Mouse (Mus musculus) embryo, embryonic 10.5 days (tissue): ENCODE measurements at regions not wholly inside any gene's neighbourhood (a gene's known extent, or its start where the extent isn't known, plus 50 kb on each side); places are given as distances from the start of the nearest gene placed in this dataset.

Experiments used
- DNase-seq: peaks from one replicate; pipeline ENCODE4 v3.0.0-alpha.2; 2015; ENCODE audit warnings: low spot score

DNA sequence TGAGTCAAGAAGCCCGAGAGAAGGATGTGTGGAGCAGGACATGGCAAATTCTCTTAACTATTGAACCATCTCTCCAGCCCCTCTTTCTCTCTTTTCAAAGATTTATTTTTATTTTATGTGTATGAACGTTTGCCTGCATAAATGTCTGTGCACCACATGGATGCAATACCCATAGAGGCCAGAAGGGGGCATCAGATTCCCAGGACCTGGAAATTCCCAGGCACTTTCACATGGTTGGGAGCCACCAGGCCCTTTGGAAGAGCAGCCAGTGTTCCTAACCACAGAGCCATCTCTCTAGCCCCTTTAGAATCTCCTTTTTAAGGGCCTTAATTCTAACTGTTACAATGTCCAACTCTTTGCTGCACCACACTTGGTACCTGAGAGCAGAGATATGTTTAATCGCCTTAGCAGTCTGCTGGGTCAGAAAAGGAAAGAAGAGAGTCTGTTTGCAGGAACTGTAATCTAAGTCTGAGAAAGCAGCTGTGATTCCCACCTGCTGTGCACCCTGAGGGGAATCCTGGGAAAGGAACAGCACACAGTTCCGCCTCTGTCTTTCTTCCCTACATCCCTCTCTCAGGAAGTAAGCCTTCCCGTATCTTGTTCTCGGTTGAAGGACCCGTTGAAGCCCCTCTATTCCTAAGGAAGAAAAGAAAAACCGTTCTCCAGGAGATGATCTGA lies 186.8 kb downstream of the Katnal1 start:
- DNase-seq: no peak

DNA sequence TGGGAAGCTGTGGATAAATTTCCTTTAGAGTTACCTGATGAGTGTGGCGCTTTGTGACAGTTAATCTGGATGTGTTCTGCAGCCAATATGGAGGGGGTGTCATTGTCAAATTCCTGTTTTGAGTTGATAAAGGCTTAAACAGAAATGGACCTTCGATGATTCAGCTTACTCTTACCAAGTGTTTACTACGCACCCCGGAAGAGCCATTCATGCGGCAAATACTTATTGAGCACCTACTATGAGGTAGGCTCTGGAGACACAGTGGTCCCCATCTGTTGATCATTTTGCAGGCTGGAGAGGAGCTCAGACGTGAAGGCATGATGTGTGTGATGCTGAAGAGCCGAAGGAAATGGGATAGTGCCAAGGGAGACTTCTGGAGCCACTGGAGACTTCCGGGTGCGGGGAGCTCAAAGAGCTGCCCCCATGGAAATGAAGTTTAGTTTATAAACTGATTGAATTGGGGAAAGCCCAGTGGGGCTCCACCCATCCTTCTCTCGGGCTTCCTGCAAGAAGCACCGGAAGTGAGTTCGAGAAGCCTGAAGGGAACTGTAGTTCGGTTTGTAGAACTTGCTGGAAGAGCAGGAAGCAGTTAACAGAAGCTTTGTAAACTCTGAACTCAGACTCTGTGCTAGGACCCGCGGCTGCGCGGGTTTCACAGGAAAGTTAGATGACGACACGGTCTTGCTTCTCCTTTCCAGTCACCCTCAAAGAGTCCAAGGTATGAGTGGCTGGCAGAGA lies 187.7 kb downstream of the Katnal1 start:
- DNase-seq: no peak

DNA sequence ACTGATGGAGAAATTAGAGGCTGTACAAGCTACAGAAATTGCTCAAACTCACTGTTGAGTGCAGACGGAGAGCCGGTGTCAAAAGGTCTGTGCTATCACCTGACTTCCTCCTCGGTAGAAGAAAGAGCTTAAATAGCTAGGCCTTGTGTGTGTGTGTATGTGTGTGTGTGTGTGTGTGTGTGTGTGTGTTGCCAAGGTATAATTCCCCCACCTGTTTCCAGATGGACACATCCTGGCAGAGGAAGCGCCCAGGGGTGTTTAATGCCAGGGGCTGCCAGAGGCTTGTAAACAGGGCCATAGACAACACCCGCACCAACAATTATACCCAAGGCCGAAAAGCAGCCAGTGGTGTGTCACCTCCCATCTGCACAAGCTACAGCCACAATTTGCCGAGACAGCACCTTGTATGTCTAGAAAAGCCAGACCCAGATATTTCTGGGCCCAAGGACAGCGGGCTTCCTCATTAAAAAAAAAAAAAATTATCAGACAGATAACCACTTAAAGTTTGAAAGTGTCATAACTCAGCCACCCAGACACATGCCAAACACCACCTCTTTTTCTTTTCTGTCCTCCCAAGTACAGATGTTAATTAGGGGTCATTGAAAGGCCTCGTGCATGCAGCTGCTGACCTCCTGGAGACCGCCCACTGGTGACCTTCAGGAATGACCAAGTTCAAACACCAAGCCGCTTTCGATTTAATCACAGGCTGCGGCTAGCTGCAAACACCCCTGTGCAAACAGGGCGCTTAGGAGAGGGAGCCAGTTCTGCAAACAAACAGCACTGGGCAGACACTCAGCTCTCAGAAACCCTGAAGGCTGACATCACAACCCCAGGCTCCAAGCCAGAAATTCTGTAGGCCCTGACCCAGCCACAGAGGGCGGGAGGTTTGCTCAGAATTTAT lies 188.0 kb upstream of the Ubl3 start:
- peak; percentile 62 for DNase-seq

DNA sequence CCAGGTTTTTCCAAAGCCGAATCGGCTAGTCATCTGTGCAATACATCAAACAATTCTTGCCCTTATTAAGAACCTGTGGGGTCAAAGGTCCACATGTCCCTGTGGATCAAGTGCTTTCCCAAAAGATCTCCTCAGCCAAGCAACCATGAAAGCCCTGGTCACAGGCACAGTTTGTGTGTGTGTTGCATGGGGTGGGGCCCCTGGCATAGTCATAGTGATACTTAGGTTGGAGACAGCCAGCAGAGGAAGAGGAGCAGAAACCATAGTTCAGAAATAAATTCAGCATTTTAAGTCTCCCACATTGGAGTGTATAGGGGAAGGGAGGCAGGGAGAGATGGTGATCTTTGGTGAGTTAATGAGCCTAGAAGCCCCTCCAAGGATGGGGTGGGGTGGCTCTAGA lies 187.1 kb upstream of the Ubl3 start:
- DNase-seq: no peak

DNA sequence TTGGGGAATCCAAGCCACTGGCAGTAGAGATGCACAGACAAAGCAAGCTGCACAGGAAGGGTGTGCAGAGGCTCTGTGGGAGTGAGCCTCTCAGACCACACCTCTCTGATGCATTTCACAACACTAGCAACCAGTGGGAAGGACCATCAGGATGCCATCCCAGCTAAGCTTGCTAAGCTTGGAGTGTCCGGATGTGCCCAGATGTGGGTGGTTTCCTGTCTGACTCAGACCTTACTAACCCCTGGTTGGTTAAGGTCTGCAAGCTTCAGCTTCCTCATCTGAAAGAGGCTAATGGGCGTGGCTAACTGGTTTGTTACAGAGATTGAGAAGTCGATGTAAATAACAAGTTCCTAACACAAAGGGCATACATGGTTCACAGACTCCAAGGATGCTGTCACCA lies 186.6 kb upstream of the Ubl3 start:
- no peak for DNase-seq

DNA sequence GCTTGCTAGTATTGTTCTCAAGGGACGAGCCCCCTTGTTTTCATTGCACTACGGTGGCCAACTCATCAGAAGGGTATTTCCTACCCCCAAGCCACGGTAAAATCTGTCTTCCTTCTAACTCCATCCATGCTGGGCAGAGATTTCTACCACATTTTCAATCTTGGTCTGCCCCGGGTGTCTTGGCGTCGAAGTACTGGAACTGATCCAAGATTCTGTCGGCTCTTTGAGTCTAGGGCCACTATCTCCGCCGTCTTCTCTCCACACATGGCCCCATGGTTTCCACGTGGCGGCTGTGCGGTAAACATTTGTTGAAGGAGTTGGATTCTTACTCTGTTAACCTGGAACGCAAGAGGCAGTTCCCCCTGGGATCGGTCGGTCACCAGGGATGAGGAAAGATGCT lies 177.0 kb upstream of the Ubl3 start:
- no peak for DNase-seq

DNA sequence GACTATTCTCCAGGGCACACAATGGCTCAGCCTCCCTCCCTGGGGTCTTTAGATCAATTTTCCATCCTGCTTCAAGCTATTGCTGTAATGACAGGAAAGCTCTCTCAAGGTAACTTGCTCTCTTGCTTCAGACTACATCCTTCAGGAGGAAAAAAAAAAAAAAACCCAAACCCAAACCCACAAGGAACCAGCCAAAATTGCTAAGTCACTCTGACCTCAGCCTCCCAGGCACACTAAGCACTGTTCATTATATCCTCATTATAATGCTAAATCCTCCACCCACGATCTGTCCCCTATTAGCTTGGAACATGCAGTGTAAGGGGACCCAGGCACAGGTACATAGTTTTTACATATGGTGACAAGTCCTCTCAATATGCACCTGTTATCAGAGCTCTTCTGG lies 175.9 kb upstream of the Ubl3 start:
- DNase-seq: no peak

DNA sequence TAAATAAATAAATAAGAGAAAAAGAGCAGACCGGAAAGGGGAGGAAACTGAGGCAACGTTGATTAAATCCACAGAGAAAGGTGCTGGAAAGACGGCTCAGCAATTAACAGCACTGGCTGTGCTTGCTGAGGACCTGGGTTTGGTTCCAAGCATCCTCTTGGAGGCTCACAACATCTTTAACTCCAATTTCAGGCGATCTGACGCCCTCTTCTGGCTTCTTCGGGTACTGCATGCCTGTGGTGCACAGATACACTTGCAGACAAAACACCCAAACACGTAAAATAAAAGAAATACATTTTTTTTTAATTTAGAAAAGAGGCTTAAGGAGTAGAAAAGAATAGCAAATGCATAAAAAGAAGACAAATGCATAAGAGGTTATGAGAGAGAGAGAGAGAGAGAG lies 173.9 kb upstream of the Ubl3 start:
- DNase-seq: no peak

DNA sequence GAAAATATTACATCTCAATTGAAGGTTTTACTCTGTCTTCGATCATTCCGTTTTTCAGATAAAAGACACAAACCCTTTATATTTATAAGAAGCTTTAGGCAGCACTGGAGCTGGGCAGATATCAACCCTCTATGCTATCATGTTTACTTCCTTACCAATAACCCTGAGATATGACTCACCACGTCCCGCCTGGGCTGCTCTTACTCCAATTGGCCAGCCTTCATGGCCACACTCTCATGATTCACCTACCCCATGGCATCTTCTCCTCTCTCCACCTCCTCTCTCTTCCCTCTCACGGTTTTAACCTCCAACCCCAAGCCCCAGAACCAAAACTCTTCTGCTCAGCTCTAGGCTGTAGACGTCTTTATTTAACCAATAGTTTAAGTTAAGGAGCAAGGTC lies 171.9 kb upstream of the Ubl3 start:
- no peak for DNase-seq

DNA sequence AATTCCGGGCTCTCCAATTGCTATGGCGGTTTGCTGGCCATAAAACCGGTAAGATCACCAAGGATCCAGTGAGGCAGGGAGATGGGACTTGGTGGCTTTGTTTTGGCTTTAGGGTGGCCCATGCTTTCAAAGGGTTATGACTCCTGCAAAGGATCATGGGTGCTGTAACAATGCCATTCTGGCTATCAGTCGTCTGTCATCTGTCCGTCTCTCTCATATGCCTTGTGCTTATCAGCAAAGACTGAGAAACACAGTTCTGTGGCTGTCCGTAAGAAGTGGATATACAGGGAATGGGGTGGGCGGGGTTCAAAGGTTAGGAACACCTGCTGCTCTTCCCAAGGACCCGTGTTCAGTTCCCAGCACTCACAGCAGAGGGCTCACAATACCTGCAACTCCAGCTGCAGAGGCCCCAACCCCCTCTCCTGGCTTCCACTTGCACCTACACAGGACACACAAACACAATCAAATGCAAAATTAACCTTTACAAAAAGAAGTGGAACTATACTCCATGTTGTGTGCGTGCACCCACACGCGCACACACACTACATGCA lies 171.2 kb upstream of the Ubl3 start:
- DNase-seq: no peak

DNA sequence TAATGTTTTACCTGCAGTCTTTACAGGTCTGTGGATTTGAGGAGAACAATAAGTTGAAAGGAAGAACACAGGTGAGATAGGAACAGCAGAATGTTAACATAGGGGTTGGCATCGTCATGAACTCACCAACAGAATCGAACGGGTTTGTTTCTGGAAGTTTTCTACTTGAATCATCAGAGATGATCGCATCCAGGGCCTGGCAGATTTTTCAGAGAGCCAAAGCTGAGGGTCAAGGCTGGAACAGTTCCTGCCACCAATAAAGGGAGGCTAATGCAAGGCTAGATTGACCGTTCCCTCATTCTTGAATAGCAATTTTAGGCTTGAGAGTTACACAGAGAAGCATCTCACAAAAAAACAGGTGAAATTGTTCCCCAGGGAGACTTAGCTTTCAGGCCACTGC lies 168.0 kb upstream of the Ubl3 start:
- DNase-seq: no peak

DNA sequence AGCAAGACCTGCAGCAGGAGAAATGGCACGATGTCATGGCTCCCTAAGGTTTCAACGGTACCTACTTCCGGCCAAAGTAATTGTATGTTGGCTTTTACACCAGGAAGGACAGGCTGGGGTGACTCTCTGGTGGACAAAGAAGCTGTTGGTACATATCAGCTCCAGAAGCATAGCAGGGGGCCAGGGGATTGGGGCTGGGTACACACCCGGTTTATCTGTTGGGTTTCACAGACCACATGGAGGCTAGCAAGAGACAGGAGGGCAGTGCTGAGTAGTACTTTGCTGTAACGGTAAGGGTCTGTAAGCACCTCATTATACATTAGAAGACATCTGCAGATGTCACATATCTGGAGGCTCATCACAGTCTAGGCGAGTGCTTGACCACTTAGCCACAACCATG lies 164.0 kb upstream of the Ubl3 start:
- DNase-seq: no peak

DNA sequence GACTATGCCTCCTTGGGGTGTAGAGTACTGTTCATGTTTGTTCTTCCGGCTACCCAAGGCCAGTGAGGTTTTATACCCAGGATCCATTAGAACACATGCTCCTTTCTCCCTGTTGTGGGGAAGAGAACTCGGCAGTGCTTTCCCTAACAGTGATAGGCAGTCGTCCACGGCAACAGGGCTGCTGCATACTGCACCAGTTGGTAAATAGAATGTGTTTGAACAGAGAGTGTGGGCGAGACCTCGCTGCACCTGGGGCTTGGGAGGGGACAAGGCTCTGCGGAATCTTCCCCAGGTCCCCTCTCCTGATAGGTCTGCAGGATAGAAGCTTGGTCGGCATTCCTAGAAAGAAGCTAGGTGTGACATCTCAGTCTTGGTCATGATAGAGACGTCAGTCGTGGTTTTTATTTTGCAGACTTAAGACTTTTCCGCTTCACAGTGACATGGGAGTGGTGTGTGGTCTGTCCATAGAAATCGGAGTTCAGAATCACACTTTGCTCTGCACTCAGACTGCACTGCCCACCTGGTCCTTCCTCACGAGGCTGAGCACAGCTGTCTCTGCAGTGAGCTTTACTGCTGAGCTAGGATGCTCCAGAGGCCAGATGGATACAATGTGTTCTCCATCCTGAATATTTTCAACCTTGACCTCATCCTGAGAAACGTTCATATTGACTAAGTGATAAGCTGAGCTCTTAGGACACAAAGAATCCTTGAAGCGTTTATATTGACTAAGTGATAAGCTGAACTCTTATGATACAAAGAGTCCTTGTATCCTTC lies 162.8 kb upstream of the Ubl3 start:
- DNase-seq: no peak

DNA sequence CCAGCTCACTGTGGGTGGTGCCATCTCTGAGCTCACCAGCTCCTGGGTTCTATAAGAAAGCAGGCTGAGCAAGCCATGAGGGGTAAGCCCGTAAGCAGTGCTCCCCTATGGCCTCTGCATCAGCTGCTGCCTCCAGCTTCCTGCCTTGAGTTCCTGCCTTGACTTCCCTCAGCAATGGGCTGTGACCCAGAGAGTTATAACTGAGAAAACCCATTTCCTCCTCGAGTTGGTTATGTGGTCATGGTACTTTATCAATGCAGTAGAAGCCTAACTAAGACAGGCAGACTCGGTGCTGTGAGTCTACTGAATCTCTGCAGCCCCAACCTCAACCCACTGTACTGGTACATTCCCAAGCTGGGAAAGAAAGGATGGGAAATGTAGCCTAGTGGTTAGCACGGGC lies 162.2 kb upstream of the Ubl3 start:
- DNase-seq: no peak

DNA sequence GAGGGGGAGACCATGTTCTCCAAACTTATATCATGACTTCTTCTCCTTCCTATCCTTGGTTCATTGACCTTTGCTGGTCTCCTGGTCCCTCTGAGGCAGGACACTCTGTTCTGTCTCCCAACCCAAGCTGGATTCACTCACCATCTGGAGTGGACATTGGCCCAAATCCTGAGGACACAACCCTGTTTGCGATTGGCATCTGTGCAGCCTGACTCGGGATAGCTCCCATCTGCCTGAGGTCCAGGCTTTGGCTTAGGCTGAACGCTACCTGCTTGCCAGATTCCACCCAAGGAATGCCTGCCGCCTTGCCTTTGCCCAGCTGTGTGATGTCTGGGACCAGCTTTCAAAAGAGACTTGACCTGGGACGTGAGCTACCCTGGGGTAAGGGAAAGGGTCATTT lies 161.2 kb upstream of the Ubl3 start:
- no peak for DNase-seq

DNA sequence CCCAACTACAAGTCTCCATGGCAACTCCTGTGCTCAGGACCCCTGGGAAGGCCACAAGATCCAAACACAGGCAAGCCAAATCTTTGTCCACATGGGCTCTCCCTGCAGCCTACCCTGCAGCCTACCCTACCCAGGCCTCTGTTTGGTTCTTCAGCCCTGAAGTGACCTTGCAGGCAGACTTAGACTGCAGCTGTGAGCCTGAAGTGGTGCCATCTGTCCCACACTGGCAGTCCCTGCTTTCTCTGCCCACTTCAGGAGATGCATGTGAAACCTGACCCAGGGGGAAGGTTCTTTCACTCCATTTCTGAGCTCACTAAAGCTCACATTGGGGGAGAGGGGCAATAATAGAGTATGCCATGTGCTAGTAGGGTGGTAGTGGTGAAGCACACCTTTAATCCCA lies 160.4 kb upstream of the Ubl3 start:
- no peak for DNase-seq

DNA sequence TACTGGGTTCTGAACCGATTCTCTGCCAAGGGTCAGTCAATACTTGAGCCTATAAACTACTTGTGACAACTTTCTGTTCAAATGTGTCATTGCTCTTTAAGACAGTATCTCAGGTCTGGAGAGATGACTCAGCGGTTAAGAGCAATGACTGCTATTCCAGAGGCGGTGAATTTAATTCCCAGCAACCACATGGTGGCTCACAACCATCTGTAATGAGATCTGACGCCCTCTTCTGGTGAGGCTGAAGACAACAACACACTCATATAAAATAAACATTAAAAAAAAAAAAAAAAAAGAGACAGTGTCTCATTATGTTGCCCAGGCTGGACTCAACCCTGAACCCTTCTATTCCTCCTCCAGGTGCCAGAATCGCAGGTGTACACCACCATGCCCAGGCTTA lies 159.0 kb upstream of the Ubl3 start:
- no peak for DNase-seq

DNA sequence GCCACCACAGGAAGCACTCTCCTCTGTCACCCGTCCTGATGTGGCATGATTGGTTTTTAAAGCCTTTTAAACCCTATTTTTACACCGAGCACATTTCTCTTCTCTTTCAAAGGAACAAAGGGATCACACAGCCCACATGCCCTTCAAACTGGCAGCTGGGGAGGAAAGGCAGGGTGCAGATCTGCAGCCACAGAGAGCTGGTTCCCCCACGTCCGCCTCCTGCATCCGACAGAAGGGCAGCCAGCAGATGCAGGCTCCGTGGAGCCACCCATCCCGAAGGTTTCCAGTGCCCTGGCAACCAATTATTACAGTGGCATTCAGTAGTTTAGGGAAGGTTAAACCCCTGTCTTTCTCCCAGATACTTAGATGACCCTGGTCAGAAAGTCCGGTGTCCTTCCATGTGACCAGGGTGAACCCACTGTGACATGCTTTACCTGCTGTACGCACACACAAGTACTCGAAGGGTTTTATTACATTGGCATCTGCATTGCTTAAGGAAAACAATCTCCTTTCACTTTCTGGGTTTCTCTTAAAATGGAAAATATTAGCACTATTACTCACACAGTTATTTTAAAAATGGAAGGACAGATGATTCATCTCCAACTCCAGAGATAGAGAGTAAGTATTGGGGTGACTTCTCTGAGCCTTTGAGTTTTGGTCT lies 156.7 kb upstream of the Ubl3 start:
- DNase-seq: no peak

DNA sequence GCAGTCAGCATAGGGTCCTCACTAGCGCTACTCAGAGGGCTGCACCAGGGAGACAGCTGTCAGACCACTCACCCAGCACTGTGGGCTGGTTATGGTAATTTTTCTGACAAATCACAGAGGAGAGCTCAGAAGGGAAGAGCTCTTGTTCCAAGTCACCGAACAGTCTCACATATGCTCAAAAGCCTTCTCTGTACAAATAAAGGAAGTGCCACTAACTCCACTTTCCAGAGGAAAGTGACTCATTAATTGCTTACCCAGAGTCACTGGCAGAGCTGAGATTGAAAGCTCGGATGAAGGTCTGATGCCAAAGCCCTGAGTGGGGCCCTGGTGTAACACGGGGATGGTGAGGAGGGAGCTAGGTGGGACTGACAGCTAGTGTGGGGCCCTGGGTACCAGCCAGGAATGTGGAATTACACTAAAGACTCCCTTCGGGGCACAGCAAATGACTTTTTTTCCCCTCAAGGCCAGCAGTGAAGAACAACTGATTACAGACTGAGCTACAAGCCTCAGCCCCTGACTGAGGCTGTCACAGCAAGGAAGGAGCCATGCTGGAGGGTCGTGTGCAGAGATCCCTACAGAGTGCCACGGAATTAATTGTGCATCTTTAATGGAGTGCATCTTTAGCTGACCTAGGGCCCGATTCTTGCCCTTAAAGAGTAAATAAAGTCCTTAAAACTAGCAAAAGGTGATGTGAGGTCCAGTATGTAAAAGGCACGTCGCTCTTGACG lies 155.6 kb upstream of the Ubl3 start:
- DNase-seq: no peak

DNA sequence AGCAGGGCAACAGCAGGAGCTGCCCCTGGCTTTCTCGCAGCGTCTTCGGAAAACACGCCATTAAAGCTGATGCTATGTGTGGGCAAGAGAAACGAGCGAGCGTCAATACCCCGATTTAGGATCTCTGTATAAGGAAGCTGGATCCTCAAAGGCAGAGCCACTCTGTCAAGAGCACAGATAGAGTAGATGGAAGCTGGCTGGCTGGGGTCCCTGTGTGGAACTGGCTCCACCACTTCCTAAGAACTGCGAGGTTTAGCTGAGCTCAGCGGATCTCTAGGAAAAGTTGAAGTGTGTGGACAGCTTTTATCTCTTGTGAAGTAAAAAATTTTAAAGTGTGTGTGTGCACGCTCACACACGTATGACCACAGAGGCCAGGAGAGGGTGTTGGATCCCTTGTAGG lies 154.7 kb upstream of the Ubl3 start:
- no peak for DNase-seq
